Mouse (Mus musculus) megakaryocyte, embryonic 14.5 days (primary cell): ENCODE data around the gene Taf15.

ENCODE experiments used
- FLI1 ChIP-seq: IDR thresholded peaks from 2 replicates; pipeline ENCODE4 v1.6.1; 2012; ENCODE audit warnings: low read length, inconsistent platforms, mixed read lengths
- GATA1 ChIP-seq: IDR thresholded peaks from 3 replicates; pipeline ENCODE4 v1.6.1; 2012; ENCODE audit warnings: mixed read lengths, low read length, inconsistent platforms, borderline replicate concordance

DNA sequence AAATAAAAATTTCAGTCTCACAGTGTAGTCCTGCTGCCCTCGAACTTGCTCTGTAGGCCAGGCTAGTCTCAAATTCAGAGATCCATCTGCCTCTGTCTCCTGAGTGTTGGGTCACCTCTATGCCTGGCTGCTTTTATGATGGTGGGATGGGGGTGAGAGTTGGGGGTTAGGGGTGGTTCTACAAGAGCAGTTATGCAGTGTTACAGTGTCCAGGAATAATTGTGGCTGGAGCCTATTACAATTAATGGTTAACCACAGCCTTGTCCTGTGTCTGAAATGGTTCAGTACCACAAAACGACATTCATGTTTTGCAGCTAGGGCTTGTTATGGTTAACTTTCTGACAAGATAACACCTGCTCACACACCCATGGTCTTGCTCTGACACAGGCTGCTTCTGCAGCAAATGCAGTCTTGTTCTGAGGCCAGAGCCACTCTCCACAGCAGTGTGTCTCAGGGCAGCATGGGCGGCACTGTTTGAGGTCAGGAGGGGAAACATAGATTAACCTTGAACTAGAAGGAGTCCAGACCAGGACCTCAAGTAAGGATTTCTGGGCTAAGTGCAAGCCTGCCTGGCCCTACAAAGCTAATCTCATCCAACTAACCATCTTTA, 65.9 kb downstream of the Taf15 start:
- TF ChIP-seq GATA1 = no peak
- no peak for TF ChIP-seq FLI1
